Mouse (Mus musculus) urinary bladder, postnatal 10 days (tissue): ENCODE measurements around the gene Foxb1.

Experiments
- DNase-seq: peaks from one replicate; pipeline ENCODE4 v3.0.0; 2022; ENCODE audit warnings: low spot score

Foxb1 gene

DNA sequence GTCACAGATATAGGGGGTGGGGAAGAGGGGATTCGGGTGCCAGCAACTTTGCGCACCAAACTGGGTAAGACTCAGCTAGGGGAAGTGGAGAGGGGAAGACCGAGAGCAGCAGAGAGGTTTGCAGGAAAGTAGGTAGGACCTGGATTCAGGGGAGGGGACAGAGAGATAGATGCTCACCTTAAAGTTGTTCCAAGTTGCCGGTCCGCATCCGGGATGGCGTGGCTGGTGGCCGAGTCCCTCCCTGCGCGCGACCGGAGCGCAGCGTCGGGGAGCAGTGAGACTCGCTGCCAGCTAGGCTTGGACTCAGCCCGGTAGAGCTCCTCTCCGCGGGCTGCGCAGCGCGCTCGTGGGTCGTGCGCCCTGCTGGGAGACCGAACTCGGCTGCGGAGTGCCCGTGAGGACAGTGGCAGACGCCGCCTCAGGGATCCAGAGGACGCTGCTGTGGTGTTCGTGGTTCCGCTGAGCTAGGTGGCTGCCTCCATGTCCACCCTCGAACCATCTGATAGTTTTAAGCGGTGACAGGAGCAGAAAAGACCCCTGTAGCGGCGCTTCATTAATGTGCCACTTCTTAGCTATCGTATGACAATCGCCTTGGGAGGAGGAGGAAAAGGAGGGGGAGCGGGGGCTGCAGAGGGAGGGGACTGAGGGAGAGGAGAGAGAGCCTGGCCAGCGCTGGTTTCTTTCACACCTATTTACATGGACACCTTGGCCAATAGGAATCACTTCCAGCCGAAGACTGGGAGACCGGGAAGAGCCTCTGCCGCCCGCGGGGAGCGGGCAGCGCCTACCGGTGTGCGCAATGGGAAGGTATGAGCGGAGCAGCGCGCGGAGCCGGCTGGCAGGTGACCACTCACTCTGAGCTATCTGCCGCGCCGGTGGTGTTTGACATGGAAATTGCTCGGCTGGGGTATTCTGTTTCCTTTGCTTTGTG lies at the start of gene Foxb1:
Foxb1 (minus strand) TSS at position 570 of the 931 bp plus-strand sequence.
- DNase-seq: no peak

DNA sequence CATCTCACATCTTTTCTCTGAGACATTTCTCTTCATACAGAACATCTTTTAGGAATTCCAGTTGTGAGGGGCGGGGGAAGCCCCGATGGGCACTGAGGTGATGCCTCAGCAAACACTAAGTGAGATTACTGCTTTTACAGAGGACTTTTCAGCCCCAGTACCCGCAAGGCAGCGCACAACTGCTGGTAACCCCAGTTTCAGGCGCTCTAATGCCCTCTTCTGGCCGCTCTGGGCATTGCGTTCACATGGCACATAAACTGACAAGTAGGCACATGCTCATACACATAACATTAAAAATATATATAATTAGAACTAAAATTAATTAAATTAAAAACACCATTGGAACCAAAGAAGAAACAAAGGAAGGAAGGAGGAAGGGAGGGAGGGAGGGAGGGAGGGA lies 29.8 kb upstream of the Foxb1 start:
- DNase-seq: no peak

DNA sequence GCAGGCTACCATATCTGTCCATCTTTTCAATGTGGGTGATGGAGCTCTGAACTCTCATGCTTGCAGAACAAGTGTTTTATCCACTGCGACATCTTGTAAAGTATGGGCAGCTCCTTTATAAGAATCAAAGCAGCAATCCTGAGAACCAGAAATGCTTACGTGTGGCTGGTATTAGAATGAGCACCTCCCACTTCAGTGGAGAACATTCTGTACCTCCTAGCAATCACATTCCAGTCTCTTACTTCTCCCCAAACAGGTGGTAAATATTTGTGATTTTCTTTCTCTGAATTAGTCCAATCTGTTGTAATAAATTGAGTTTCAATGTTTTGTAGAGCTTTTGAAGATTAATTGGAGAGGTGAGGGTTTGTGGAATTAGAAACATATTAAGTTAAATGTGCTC lies 19.3 kb upstream of the Foxb1 start:
- DNase-seq: no peak

DNA sequence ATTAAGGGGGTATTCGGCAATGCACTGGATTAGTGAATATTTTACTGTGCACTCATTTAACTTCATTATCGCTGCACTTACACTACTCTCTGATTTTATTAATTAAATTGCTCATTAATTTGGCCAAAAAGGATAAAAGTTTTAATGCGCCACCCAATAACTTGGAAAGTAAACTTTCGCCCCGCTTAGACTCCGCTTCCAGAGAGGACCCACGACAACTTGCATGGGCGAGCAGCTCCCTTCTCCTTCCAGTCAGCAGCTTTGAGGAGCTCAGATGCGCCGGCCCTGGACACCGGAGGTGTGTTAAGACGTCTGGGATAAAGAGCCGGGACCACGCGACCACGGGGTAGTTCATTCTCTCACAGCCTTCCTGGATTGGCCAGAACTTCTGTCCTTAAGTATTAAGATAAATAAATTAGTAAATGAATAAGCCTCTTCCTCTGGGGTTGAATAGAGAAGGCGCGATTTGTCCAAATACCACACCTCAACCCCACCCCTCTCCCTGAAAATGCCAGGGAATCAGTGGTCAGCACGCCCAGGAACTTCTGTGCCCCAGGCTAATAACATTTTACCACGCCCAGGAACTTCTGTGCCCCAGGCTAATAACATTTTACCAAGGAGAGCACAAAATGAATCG lies 9.3 kb upstream of the Foxb1 start:
- DNase-seq: no peak

DNA sequence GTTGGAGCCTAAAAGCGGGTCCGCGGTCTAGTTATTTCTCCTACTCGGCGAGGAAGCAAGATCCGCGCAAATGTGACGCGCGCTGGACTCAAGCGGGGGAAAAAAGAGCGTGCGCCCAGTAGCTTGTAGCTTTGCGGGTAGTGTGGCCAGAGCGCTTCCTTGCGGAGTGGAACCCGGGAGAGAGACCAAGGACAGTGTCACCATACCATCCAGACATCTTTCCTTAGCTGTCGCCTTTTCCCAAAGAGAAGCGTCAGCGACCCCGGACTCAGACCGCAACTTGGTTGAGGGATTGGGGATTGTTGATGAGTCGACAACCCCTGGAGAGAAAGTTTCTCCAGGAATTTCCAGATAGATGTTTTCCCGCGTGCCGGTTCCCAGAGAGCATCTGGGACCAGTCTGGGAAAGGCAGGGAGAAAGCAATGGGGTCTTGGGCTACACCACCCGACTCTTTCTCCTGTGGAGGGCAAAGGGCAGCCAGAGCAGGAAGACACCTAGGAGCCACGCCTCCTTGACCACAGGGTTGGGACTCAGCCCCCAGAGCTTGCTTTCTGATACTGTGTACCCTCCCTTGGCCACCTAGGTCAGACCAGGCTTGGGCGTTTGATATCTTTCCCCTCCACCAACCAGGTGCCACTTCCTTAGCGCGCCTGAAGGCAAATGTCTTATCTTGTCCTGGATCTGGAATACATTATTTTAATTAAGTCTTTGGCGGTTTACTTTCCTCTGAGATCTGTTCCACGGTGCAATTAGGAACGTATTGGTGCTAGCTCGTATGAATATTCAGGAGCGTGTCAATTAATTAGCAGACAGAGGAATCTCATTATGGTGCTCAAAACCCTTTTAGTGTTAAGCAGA lies 8.6 kb upstream of the Foxb1 start:
- no peak for DNase-seq

DNA sequence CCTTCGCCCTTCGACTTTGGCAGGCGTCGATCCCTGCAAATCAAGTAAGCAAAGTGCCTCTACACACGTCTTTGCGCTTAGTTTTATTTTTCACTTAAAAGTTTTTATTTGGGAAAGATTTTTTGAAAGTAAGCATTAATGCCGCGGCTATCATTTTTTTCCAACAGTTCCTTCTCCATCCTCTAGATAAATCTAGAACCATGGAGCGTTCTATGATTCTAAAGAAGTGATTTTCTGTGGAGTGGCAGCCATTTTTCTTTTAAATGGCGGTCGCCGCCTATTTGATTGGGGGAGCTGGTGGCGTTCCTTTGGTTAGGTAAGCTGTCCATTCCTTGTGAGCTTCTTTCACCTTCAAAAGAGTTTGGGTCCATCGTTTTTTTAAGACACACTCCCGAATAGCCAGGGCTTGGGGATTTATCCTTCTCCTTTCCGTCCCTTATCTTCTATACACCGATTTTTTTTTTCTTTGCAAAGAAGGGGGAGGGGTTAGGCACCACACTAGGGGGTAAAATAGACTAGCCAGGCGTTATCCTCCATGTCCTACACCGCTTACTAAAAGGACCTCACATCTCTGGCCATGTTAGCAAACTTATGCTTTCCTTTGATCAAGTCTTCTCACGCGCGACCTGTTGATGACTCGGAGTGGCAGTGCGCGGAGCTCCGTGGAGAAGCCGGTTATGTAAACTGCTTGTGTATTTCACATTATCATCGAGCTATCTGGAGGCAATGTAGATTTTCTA lies 7.6 kb upstream of the Foxb1 start:
- DNase-seq: no peak

DNA sequence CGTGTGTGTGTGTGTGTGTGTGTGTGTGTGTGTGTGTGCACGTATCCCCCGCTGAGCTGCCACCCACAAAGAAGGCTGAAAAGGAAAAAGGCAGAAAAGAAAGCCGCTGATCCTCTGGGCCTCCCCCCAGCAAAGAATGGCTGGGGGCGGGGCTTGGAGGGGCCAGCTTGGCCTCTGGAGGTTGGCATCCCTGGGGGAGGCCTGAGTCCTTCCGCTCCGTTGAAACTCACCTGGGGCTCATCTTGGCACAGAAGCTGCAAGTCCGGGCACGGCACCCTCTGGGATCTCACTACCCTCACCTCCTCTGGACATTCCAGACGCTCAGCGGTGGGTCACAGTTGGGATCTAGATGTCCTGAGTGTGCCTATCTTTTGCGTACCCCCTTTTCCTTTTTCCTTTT lies 6.7 kb upstream of the Foxb1 start:
- no peak for DNase-seq

DNA sequence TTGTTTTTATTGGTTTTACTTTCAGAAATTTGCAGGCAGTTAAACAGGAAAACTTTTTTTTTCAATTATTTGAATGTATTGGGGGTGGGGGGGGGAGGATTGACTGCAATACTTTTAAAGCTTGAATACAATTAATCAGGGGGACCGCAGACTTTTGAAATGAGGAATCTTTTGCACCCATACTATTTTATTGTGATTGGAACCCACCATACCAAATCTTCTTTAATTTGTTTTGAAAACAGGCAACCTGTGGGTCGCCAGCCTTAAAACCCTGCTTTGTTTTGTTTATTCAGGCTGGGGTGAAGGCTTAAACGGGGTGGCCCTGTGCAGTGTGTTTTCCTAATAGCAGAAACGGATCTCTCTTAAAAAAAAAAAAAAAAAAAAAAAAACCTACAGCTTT lies 6.2 kb upstream of the Foxb1 start:
- no peak for DNase-seq

DNA sequence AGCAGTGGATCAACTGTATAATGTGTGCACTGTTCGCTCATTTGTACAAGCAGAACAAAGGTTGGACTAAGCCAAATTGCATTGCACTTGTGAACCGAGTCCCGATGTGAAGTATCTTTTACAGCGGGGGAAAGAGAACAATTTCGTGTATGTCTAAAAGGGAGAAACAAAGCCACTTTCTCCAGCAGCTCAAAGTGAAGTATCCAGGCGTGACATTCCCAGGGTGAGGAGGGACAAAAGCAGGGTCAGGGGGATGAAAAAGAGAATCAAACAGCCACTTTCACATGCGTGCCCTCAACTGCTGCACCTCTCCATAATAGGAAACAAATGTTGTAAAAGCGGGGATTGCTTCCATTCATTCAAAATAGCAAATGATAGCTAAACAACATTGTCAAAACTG lies 5.6 kb upstream of the Foxb1 start:
- DNase-seq: no peak

DNA sequence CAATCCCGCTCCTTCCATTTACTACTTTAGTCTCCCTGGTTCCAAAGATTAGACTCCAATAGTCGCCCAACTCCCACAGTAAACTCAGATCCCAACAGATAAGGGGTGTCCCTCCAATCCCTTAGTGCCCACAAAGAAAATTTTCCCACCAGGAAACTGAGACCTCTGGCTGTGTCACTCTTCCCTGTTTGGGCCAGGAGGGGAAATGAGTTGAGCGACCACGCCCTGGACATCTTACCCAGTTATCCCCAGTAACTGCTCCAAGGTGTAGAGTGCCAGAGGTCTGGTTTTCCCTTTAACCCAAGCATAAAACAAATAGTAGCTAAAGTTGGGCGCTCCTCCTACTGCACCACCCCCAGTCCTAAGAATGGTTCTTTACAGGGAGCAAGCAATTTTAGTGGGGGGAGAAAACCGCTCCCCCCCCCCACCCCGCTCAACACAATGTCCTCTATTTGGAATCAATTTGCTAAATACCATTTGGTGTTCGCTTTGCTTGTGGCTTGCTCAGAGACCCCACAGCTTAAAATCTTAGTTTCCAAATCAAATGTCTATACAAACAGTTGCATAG lies 4.8 kb upstream of the Foxb1 start:
- no peak for DNase-seq

DNA sequence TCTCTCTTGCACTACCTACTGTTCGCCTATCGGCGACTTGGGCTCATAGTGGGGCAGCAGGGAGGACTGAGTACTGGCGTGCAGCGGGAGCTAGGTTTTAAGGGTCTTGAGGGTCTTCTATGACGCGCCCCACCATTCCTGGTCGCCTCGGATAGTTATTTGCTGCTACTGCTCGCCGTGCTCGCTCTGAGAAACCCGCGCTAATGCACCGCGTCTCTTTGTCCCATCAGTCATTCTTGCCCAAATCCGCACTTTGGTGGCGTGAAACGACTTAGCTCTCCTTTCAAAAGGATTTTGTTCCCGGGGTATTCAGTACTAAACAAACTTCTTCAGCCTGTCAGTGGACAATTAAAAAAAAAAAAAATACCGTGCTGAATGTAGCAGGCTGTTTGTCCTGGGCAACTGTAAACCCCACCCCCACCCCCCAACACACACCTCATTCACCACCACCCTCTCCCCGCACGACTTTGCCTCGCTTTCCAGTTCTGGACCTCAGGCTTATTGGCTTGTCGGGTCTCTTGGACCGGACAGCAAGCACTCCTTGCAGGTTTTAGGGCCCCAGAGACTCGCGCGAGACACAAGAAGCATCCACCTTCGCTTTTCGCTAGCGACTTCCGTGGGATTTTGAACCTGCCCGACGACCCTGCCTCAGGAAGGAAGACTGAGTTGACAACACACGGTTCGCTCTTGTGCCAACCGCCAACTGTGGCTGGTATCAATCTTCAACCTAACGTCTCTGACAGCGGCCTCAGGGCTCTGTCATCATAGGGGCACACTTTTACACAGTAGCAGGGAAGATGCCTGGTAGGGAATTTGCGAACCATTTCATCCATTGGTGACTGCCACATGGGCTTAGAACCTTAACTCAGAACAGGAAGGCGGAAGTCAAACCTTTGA lies 4.1 kb upstream of the Foxb1 start:
- no peak for DNase-seq

DNA sequence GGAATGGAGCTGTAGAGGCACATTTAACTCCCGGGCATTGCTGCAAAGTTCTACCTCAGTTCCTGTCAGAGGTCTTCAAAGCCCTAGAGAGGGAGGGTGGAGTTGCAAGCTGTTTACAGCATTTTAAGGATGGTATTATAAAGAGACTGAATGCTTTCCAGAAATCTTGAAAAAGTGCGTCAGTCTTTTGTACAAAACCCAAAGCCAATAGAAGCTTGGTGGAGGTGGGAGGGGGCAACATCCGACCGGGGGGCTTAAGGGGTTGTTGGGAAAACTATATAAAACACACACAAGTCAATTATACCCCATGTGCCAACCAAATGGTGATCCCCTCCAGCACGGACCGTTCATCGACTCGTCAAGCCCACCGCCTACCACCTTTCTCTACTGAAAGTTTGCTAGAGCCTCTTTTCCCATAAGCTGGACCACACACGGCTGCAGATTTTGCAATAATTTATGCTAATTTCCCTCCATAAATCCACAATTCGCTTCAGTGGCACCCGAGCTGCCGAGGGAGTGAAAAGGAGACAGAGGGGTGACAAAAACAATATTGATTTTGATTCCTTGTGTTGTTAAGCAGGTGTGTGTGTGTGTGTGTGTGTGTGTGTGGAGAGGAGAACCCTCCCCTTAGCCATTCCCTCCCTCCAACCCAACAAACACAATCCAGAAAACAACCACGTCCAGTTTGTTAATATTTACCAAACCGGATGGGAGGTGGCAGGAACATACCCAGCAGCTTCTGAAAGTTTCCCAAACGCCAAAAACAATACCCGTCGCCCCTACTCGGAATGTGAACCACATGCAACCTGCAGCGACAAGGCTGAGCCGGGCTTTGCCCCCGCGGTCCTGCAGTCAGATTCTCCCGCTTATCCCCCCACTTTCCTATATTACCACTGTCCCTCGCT lies 3.2 kb upstream of the Foxb1 start:
- DNase-seq: no peak

DNA sequence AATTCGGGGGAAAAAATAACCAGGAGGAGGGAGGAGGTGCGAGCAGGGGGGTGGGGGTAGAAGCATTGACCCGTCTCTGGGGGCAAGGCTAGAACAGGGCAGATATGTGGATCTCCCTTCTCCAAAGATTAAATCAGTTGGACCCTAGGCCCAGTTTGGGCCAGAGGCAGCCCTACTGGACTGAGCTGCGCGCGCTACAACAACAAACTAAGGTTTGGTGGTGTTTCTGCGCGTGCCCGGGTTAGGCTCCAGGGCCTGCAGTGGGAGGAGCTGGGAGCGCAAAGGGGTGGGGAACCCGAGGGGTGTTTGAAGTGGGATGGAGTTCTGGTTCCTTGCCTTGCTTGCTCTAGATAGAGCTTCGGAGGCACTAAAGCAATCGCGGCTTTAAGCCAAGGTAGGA lies 2.0 kb upstream of the Foxb1 start:
- no peak for DNase-seq

DNA sequence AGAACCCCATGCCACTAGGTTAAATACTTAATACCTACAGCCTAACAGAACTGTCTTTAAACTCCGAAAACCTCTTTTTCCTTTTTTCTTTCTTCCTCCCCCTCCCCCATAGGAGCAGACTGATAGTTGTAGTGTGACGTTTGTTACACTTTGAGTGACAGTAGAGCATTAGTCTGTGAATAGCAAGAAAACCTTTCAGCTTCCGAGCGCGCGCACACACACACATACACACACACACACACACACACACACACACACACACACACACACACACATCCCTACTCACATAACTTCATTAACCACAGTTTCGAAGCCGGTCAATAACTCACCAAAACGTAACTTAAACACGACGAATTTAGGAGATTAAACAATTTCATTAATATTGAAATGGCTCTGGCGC lies 1.5 kb upstream of the Foxb1 start:
- DNase-seq: no peak

DNA sequence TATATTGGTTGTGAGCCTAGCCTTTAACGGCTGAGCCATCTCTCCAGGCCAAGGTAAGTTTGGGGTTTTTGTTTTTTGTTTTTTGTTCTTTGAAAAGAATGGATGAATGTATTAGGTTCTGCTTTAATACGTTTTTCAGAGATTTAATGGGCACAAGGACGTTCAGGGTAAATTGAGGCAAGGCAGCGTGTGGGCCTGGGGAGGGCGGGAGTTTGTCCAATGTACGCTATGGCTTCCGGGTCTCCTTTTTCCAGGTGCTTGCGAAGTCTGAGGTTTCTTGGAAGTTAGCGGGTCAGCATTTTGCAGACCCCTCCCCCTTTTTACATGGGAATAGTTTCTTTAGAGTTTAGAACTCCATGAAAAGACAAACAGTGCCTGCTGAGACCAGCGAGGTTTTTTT lies 829 bp upstream of the Foxb1 start:
- DNase-seq: no peak

DNA sequence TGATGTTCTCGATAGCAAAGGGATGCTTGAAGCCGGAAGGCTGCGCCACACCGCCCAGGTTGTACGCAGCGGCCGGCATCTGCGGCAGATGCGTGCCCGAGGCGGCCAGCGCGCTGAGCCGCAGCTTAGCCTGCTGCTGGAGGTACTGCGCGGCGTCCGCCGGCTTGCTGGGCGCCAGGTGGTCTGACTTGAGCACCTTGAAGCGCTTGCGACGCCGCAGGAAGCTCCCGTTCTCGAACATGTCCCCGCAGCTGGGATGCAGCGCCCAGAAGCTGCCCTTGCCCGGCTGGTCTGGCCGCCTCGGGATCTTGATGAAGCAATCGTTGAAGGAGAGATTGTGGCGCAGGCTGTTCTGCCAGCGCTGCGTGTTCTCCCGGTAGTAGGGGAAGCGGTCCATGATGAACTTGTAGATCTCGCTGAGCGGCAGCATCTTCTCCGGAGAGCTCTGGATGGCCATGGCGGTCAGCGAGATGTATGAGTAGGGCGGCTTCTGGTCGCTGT lies 969 bp downstream of the Foxb1 start:
- DNase-seq: no peak

DNA sequence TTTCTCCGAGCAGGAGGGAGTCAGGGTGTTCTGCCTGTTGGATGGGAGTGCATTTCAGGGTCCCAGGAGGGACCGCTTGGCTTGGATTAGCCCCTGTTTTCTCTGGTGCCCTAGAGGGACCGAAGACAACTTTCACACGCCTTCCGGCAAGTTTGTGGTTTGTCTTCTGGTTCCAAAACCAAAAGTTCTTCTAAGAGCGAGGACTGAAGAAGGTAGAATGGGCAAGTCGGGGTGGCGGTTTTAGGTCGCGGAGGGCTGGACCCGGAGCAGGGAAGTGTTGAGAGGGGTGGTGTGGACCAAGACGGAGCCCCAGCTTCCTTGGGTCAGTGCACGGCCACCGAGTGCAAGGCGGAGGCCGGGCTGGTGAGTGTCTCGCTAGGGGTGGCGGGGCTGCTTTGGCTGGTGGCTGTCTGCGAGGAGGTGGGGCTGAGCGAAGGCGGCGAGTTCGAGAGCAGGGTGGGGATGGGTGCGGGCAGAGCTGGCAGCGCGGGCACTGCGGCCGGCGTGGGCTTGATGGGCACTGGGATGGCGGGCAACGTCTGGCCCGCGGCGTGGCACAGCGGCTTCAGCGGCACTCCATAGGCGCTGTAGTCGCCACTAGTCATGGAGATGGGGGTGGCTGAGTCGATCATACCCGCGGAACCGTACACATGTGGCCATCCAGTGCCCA lies 1.7 kb downstream of the Foxb1 start:
- no peak for DNase-seq

DNA sequence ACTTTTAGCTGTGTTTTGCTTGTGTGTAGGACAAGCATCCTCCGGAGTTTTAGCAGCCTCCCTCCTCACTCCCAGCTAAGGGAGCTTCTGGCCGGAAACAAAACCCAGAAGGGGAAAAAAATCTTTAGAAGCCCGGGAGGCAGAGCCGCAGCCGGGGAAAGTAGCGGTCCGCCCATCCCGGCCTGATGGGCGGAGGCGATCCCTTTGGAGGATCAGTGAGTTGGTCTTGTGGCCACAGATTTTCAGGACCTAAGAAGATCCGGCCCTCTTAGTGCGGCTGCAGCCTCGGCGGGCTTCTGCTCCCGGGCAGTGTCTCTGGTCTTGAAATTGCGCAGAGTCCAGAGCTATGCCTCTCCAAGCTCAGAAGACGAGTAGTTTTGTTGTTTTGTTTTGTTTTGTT lies 2.2 kb downstream of the Foxb1 start:
- no peak for DNase-seq

DNA sequence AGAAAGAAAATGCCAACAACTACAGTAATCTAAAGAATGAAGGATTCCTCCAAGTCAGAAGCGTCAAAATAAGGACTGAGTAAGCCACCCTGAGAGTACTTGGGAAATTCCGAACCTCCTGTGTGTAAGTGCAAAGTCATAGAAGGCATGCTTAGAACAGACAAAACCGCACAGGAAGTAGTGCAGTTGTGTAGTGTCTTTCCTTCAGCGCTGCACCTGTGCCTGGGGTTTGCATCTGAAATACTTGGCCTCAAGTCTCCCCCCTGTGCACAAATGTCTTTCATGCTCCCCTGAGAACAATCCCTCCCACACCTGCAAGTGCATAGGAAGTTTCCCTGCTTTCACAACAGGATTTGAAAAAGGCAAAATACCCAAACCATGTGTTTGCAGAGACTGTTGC lies 3.5 kb downstream of the Foxb1 start:
- no peak for DNase-seq
